Mouse (Mus musculus) brain, embryonic 18.5 days (tissue): ENCODE results near the gene Gm6370.
"Not testable (repeated sequence)": the region's sequence is repeated elsewhere in the genome, so short reads cannot be mapped to it uniquely, and the experiment has no call there.

Experiments
- DNase-seq: peaks from one replicate; pipeline ENCODE4 v3.0.0-alpha.2; 2012; ENCODE audit warnings: low read depth, low spot score

Gene Gm6370

GRCm38 (mm10) chr5:146491063-146491462, at the start of gene Gm6370:
Gene Gm6370, plus strand, starts transcription at chr5:146491363.
- DNase-seq = not testable (repeated sequence)

DNA sequence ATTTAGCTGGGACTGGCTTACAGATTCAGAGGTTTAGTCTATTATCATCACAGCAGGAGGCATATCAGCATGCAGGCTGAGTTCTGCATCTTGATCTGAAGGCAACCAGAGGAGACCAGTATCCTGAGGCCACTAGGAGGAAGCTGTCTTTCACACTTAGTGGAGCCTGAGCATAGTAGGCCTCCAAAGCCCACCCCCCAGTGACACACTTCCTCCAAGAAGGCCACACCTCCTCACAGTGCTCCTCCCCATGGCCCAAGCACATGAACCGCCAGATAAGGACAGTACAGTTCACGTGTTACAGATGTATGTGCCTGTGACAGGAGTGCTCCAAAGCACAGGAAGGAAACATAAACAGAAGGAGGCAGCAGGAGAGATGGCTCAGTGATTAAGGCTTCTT, 48.4 kb upstream of the Gm6370 start:
- DNase-seq = no peak

DNA sequence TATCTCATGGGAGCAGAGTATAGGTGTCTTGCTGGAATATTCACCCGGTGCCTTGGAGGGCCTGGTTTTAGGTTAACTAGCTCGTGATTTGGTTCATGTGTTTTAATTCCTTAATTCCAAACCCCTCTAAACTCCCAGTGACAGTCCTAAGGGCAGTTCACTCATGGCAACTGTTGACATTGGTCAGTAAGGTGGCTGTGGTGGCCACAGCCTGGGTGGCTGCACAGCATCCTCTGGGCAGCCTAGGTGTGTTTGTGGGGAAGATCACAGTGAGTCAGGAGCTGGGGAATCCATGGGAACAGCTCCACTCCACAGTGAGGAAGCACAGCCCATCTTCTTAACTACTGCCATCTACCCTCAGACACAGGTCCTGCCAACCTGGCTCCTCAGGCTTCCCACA, 44.5 kb upstream of the Gm6370 start:
- no peak for DNase-seq

DNA sequence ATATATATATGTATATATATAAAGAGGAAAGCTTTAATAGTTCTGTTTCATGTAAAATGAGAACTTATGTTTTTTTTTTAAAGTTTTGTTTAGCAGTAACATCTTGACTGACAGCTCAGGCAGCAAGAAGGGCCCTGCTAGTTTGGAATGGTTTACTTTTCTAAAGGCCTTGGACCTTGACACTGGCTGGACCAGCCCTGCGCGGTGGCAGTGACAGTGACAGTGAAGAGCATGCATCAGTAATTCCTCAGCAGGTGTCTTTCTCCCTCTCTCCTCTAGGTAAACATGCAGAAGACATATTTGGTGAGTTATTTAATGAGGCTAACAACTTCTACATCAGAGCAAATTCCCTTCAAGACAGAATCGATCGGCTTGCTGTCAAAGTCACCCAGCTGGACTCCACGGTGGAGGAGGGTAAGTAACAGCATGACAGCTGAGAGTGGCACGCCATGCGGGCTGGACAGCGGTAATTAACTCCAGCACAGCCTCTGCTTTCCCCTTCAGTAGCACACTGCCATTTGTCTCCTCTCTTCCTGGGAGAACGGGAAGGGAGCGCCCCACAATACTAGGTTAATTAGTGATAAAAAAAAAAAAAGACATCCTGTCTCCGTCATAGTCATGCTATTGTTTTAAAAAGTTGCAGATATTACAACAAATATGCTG, 39.4 kb upstream of the Gm6370 start:
- DNase-seq = no peak

DNA sequence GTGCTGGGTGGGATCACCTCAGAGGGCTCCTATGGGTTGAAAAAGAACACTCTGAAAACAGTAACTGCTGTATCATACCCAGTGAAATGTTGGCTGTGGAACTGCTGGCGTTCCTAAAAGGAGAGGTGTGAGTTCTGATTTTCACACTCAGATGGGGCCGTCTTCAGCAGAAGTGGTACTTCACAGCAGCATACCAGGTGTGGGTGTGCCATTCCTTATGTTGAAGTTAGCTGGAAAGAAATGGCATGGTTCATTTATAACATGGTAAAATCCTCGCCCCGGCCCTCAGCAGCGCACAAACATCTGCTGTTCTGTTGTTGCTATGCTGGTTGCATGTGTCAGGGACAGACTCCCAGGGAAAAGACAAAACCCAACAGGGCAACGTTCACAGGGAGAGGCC, 37.6 kb upstream of the Gm6370 start:
- DNase-seq = no peak

GRCm38 (mm10) chr5:146461612-146462011, 29.6 kb upstream of the Gm6370 start:
- no peak for DNase-seq

- no peak for DNase-seq
Measured at GRCm38 (mm10) chr5:146466663-146467062, 24.5 kb upstream of the Gm6370 start.

GRCm38 (mm10) chr5:146468311-146468710, 22.9 kb upstream of the Gm6370 start:
- no peak for DNase-seq

- no peak for DNase-seq
Measured at GRCm38 (mm10) chr5:146470821-146471220, 20.3 kb upstream of the Gm6370 start.

- DNase-seq = no peak
Measured at GRCm38 (mm10) chr5:146471311-146471710, 19.9 kb upstream of the Gm6370 start.

DNA sequence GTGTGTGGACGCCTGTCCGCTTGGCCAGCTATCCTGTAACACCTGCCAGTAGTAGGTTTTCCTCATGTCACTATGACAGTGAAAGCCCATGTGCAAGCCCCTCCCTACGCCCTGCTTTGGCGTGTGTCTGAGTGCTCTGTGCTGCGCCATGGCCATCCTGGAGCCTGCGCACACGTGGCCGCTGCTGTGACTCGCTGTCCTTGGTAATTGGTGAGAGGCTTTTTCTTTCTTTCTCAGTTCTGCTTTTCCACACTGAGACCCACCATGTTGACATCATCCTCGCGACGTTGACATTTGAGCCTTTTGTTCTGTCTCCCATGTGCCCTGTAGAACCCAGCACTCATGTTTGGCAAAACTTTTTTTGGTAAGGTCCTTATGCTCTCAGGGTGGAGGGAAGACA, 19.3 kb upstream of the Gm6370 start:
- no peak for DNase-seq

GRCm38 (mm10) chr5:146479564-146479963, 11.6 kb upstream of the Gm6370 start:
- not testable (repeated sequence) for DNase-seq

DNA sequence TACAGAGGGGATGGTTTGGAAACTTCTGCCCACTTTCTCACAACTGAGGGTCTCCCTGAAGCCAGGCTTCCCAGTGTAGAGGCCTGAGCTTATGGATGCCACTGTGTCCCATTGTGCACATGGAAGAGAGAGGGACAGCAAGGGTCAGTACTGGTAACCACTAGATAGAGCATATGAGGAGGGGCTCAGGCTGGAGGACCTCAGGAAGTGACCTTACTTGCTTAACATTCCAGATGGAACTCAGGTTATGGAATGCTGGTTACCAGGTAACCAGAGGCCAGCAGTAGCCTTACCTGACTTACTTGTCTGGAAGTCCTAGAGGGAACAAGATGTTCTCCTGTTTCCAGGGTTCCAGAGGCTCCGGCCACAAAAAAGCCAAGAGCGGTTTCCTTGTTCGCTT, 9.5 kb upstream of the Gm6370 start, which contains the start of gene Gm6408:
Gene Gm6408, plus strand, starts transcription at position 301 of the 400 bp plus-strand sequence.
- DNase-seq = not testable (repeated sequence)

DNA sequence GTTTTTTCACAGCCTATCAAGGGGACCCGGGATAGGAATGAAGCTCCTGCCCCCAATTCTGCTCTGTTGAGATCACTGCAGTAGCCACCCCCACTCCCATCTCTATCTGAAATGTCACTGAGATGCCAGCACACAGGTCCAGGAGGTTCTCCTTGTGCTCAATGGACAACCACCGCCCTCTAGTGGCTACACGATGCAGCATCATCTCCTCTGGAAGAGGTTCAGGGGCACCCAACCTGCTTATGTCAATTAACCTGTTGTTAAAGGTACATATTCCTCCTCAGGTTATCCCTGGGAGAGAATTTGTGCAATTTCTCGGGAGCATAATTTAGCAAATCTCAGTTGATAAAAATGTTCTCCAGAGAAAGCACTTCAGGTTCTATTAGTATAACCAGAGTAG, 2.2 kb upstream of the Gm6370 start:
- not testable (repeated sequence) for DNase-seq

DNA sequence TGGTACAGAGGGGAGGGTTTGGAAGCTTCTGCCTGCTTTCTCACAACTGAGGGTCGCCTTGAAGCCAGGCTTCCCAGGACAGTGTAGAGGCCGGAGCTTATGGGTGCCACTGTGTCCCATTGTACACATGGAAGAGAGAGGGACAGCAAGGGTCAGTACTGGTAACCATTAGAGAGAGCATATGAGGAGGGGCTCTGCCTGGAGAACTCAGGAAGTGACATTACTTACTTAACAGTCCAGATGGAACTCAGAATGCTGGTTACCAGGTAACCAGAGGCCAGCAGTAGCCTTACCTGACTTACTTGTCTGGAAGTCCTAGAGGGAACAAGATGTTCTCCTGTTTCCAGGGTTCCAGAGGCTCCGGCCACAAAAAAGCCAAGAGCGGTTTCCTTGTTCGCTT, 10.9 kb downstream of the Gm6370 start, which contains the start of gene 4930449I24Rik:
Gene 4930449I24Rik, plus strand, starts transcription at position 301 of the 400 bp plus-strand sequence.
- DNase-seq = not testable (repeated sequence)

- DNase-seq = not testable (repeated sequence)
Measured at GRCm38 (mm10) chr5:146513823-146514222, 22.7 kb downstream of the Gm6370 start, which contains the start of gene Gm3402. Gene Gm3402, plus strand, starts transcription at chr5:146514123.

DNA sequence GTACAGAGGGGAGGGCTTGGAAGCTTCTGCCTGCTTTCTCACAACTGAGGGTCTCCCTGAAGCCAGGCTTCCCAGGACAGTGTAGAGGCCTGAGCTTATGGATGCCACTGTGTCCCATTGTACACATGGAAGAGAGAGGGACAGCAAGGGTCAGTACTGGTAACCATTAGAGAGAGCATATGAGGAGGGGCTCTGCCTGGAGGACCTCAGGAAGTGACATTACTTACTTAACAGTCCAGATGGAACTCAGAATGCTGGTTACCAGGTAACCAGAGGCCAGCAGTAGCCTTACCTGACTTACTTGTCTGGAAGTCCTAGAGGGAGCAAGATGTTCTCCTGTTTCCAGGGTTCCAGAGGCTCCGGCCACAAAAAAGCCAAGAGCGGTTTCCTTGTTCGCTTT, 34.3 kb downstream of the Gm6370 start, which contains the start of gene Gm3404:
Gene Gm3404, plus strand, starts transcription at position 301 of the 400 bp plus-strand sequence.
- not testable (repeated sequence) for DNase-seq

- not testable (repeated sequence) for DNase-seq
Measured at GRCm38 (mm10) chr5:146537347-146537746, 46.2 kb downstream of the Gm6370 start, which contains the start of gene Gm3409. Gene Gm3409, plus strand, starts transcription at chr5:146537647.
